Mouse (Mus musculus): ENCODE measurements at regions not wholly inside any gene's neighbourhood (a gene's known extent, or its start where the extent isn't known, plus 50 kb on each side); places are given as distances from the start of the nearest gene placed in this dataset.

DNA sequence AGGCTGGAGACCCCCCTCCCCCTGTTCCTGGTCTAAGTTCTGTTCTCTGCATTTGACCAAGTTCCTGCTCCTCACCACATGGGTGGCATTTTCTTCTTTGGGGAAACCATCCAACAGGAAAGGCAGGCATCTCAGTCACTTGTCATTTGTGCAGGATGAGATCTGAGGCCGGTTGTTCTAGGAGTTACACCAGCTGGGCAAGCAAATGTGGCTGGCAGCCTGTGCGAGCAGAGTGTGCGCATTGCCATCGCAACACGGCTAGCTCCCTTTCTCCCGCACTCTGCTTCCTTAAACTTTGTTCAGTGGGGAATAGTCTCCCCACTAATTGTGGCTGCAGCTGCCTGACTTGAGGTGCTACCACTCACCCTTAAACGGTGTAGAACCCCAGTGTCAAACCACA is 104.7 kb upstream of the Kif2a start:
- TF ChIP-seq CTCF (IDR thresholded peaks at IDR 0.05; ENCODE audit: insufficient read depth, low read depth, low read length) (no peak), POLR2A (IDR thresholded peaks at IDR 0.05; ENCODE audit: insufficient read depth, low read depth, low read length) (no peak)
